Mouse (Mus musculus): Measurements from ENCODE around the gene Hip1r.
A peak's percentile ranks its signal among the peaks of the same experiment; 100 is the strongest.

The Hip1r gene

GRCm38 (mm10) chr5:124016291-124016821, 42.9 kb downstream of the Hip1r start:
- no peak for DNase-seq (ENCODE audit: extremely low spot score)

DNA sequence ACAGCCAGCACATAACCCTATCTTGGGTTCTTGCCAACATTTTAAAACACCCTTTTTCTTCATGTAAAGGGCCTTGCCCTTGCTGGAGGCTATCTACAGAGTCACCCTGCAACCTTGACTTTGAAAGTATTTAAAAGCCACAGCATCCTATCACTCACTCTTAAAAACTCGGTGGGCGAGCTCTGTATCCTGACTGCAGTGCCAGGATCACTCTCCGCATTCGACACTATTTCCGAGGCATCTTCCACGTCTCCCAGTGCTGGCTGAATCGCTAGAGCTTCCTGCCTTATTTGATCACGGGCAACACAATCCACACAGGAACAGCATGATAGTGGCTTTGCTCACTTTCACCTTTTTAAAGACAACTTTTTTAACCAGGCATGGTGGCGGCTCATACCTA, 44.5 kb downstream of the Hip1r start:
- no peak for DNase-seq (ENCODE audit: extremely low spot score)

- no peak for DNase-seq (ENCODE audit: extremely low spot score)
These were observed 45.2 kb downstream of the Hip1r start for GRCm38 (mm10) chr5:124018651-124019050.

- no peak for DNase-seq (ENCODE audit: extremely low spot score)
These were observed 46.2 kb downstream of the Hip1r start for GRCm38 (mm10) chr5:124019348-124020216.

GRCm38 (mm10) chr5:124021148-124021547, 47.7 kb downstream of the Hip1r start:
- DNase-seq (ENCODE audit: extremely low spot score), result no peak

DNA sequence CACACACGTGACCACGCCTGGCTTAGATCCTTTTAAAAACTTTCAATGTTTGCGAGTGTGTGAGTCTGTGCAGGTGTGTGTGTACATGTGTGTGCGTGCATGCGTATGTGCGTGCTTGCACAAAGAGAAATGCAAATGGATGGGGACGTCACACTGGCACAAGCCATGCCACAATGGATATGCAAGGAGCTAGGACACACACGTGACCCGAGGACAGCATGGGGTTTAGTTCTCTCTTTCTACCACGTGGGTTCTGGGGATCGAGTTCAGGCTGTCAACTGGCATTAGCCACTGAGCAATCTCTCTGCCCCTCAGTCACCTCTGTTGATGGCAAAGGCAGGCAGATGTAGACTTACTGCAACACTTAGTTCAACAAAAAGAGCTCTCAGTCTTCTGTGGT, 48.3 kb downstream of the Hip1r start:
- no peak for DNase-seq (ENCODE audit: extremely low spot score)

DNA sequence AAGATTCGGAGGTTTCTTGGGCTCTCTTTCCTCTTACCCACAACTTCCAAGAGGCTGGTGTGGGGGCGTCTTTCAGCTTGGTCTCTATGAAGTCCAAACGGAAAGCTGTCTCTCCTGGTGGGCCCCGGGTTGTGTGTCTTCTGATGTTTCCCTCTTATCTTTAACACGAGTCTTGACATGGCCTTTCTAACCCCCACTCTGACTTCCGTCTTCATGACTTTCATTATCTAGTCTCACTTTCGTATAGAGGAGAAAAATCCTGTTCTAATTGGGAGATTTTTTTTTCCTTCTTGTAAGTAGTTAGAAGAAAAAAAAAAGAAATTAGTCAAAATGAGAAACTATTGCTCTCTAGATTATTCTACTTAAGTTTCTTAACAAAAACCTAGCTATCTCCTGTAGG, 48.9 kb downstream of the Hip1r start:
- DNase-seq (ENCODE audit: extremely low spot score), result no peak

DNA sequence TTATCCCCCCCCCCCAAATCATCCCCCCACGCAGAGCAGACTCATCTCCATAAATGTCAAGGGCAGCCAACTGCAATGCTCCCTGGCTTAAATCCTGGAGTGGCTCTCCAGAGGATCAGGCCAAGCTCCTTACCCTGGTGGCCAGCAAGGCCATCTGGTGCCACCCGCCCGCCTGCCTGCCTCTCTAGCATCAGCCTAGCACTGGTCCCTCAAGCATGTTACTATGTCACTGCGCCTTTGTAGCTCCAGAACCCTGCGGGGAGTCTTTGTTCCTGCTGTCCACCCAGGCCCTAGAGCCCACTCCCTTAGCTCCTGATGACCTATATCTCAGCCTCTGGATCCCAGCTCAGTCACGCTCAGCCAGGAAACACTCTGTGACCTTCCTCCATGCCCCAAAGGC, 51.2 kb downstream of the Hip1r start:
- DNase-seq (ENCODE audit: extremely low spot score), result no peak

- DNase-seq (ENCODE audit: extremely low spot score), result no peak
These were observed 51.7 kb downstream of the Hip1r start for GRCm38 (mm10) chr5:124025146-124025545.

DNA sequence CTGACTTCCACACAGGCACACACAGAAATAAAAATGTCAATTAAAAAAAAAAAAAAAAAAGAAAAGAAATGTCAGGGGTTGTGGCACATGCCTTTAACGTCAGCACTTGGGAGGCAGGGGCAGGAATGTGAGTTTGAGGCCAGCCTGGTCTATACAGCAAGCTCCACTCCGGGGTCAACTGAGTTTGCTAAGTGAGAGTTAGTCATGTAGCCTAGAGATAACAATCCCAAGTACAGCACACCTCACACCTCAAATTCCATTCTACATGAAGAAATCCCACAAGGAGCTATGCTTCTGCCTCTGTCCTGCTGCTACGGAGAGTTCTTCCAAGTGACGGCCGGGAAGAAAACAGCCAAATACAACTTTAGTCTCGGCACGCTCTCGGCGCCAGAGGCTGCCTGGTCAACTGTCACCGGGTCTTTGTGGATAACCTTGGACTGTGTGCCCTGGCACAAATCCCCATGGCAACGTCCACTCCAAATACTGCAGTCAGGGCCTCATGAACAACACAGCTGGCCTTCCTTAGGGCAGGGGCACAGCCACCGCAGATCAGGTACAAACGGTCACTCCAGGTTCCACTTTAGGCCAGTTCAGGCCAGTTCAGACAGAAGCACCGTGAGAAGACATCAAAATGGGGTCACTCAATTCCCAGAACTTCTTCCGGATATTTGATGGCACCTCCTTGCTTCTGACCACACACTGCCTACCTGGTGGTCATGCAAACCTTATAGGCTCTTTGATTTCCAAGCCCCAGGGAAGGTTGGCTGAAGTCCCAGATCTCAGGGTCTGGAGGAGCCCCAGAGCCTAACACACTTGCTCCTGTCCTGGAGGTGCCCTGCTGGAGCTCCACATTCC, 52.4 kb downstream of the Hip1r start:
- DNase-seq (ENCODE audit: extremely low spot score), result no peak

GRCm38 (mm10) chr5:124026568-124026967, 53.1 kb downstream of the Hip1r start:
- DNase-seq (ENCODE audit: extremely low spot score), result no peak

- DNase-seq (ENCODE audit: extremely low spot score), result no peak
These were observed 54.5 kb downstream of the Hip1r start for GRCm38 (mm10) chr5:124027702-124028470.

DNA sequence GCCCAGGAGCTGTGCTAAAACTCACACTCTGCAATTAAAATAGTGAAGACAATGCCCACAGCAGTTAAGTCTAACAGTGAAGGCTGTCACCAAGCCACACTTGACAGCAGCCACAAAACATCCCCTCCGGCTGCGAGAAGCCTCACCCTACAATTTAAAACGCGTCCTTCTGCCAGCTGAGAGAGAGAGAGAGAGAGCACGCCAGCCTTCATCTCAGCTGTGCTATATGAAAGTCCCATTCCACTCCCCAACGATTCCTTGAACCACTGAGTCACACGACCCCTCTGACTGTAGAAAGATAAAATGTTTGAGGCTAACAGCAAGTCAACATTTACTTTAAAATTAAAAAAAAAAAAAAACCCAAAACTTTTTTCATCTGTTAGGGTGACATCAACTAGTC, 55.3 kb downstream of the Hip1r start:
- DNase-seq (ENCODE audit: extremely low spot score), result no peak

DNA sequence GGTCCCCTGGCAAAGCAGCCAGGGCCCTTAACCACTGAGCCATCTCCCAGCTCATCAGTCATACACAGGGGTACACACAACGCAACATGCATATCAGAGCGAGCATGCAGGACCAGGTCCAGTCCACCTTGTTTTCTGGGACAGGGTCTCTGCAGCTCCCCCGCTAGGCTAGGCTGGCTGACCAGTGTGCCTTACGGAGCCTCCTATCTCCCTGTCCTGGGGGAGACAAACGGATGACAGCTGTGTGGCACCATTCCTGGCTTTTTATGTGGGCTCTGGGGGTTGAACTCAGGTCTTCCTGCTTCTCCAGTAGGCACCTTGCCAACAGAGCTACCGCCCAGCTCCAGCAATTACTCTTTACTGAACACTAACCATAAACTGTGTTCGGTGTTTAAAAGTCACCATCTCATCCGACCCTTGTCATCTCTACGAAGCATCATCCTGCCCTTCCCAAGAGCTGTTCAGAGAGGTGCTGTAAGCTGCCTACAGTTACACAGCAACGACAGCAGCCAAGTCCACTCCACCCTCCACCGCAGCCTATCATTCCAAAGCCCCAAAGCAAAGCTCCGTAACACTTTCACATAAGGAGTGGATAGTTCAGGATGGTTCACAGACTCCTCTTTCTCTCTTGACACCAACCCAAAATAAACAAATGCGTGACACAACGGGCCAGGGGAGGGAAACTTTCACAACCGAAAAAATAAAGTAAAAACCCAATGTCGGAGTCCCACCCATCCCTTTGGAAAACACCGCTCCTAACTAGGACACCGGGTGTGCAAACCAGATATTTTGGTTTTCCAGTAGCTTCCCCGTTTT, 56.0 kb downstream of the Hip1r start:
- no peak for DNase-seq (ENCODE audit: extremely low spot score)

DNA sequence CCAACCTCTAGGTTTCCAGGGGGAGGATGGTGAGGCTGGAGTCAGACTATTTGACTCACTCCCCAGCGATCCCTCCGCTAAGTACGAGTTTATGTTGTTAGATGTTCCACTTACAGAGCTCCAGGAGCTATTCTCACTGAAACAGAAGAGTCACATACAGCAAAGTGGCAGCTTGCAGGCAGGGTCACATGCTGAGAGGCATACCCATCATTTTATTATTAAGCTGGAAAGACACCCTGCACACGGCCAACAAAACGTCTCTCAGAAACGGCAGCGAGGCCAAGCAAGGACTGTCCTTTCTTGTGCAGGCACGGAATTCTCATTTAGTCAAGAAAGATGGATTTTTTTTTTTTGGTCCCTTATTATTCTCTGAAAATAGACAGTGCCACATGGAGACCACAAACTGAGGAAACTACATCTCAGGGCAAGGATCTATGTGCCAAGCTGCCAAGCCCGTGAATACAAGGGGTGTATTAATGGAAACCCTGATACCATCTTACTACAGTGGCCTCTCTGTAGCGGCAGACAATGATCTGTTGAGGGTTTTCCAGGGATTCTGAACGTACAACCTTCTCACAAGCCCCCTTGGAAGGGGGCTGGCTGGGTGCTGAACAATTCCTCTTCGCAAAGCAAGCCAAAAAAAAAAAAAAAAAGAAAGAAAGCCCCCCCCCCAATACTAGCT, 57.1 kb downstream of the Hip1r start:
- no peak for DNase-seq (ENCODE audit: extremely low spot score)

GRCm38 (mm10) chr5:124031068-124031955, 57.9 kb downstream of the Hip1r start:
- peak; percentile 45 for DNase-seq (ENCODE audit: extremely low spot score)

DNA sequence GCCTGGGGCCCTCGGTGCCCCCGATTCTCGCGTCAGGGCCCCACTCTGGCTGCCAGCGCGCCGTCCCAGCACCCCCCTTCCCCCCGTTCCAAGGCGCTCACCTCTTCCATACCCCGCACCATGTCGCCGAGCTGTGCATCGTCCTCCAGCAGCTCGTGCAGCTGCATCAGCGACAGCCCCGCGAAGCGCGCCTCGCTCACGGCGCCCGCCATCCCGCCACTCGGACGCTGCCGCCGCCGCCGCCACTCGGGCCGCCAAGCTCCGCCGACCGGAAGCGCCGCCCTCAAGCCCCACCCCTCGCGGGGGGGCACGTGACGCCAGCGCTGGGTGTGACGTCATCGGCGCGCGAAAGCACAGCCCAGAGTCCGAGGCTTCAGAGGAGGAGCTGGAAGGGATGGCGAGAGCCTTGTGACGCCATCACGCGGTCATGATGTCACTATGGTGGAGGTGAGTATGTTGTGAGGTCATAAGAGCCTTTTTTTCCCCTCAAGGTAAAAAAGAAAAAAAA, 58.6 kb downstream of the Hip1r start, which contains the start of gene Vps37b:
TSS of gene Vps37b (minus strand) at position 270 of the 508 bp plus-strand sequence.
- peak; percentile 93 for DNase-seq (ENCODE audit: extremely low spot score)

GRCm38 (mm10) chr5:124034471-124034870, 61.0 kb downstream of the Hip1r start:
- no peak for DNase-seq (ENCODE audit: extremely low spot score)

- no peak for DNase-seq (ENCODE audit: extremely low spot score)
These were observed 62.0 kb downstream of the Hip1r start for GRCm38 (mm10) chr5:124035406-124035805.

Measured in embryo, embryonic 9.5 days (tissue).